Mouse (Mus musculus) thymus, postnatal 4 days (tissue): ENCODE data around the gene Dok5.

ENCODE experiments used
- DNase-seq: peaks from one replicate; pipeline ENCODE4 v3.0.0; 2021

Dok5 gene

DNA sequence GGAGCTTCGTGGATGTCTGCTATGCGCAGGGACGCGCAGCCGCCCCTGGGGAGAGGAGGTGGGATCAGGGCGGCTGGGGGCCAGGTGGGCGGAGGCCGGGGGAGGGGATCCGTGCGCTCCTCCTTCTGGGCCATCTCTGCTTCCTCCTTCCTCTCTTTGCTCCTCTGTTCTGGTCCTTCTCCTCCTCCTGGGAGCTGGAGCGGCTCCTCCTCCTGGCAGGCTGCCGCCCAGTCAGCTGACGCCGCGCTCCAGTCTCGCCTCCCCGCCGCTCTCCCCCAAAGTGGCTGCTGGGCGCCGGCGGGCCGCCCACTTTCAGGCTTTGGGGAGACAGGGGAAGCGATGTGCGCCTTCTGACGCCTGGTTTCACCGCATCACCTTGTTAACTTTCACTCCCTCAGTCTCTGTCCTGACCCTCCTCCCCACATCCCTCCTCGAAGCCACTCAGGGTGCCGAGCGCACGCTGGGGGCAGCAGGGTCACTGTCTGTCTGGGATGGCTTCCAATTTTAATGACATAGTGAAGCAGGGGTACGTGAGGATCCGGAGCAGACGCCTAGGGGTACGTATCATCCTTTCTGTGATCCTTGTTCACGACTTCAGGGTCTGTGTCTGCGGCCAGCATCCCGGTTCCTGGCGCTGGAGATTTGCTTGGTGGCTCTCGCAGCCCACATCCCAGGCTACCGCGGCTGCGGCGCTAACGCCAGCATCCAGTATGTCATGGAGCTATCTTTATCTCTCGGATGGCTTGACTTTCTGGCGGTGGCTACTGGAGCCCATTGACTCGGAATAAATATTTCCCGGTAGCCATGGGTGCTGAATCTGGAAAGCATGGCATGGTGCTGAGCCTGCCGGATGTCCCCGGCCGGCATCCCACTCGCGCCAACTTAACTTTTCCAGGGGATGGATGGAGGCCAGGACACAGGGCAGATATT, at the start of gene Dok5:
Gene Dok5, plus strand, starts transcription at position 176 of the 930 bp plus-strand sequence.
- DNase-seq = no peak

DNA sequence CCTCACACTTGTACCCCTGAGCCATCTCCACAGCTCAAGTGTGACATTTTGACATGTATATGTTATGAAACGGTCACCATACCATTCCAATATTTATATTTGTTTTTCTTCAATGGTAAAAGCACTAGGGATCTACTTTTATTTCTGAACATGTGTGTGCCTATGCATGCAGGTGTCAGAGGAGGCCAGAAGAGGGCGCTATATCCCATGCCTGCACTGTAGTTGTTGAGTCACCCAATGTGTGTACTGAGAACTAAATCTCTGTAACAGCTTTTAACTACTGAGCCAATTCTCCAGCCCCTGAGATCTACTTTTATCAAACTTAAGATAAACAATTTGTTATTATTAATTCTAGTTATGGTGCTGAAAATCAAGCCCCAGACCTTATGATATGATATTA, 48.2 kb upstream of the Dok5 start:
- no peak for DNase-seq

DNA sequence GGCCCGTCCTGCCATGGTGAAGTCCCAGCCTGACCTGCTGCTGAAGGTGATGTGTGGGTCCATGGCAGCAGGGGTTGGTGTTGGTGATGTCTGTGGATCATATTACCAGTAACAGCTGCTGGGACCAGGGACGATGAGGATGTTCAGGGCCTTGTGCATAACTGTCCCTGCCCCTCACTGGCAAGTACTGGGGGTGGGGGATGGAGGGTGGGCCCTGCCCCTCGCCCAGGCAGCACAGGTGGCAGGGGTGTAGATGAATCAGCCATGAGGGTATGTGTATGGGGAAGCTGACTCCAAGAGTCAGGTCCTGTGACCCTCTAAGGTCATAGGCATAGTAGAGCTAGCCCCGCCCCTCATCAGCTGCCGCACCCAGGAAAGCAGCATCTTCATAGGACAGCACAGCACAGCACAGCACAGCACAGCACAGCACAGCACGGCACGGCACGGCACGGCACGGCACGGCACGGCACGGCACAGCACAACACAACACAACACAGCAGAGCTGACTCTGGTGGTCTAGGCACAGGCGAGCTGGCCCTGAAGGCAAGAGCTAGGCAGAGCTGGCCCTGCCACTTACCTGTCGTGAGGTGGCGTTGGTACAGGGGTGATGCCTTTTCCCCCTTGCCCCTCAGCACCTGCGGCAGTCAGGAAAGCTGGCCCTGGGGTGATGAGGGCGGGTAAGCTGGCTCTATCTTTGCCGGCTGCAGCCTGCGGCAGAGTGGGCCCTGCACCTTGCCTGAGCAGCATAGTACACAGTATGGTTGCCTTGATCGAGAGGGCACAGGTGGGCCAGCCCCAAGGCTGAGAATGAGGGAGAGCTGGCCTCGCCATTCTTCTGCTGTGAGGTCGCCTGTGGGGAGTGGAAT, 36.3 kb upstream of the Dok5 start:
- no peak for DNase-seq

DNA sequence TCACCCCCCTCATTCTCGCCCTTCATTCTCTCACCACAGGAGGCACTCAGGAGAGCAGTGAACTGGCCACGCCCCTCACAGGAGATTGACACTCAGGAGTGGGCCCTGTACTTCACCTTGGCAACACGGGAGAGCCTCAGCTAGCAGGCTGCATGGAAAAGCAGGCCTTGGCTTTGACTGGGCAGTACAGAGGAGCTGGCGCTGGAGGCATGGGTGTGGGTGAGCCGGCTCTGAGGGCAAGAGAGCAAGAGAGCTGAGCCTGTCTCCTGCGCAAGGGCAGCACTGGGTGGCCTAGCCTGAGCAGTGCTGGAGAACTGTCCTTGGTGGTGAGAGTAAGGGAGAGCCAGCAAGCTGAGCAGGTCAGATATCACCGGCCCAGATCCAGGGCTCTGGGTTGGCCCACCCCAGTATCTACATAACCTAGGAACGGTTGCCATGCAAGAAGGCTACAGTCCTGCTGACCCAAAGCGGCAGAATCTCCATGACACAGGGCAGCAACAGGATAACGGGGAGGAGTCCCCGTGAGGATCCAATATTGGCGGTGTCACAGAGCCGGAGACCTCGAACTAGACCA, 35.6 kb upstream of the Dok5 start:
- no peak for DNase-seq

DNA sequence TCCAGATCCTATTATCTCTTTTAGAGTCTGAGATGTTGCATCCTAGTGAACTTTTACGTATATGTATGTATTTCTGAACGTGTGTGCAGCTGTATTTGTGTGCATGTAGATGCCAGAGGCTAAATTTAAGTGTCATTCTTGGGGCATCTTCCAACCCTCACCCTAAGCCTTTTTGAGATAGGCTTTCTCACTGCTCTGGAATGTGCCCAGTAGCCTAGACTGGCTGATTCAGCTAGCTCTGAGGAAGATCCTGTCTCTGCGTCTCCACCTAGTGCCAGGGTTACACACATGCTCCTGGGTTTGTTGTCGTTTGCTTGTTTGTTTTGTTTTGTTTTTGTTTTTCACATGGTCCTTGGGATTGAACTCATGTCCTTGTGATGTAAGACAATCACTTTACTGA, 31.1 kb upstream of the Dok5 start:
- no peak for DNase-seq

DNA sequence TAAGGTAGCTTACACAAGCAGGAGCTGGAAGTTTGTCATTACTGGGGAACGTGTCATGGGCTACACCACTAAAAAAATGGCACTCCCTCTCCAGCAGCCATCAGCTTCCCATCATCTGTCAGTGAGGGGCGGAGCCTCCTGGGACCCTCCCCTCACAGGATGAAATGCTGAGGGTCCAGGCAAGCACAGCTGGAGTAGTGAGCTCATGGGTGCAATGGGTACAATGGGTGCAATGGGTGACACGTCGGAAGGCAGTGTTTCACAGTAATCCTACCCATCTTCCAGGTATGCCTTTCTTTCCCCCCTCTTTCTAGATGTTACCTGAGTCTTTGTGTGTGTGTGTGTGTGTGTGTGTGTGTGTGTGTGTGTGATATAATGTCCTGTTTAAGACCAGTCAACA, 25.1 kb upstream of the Dok5 start:
- no peak for DNase-seq

DNA sequence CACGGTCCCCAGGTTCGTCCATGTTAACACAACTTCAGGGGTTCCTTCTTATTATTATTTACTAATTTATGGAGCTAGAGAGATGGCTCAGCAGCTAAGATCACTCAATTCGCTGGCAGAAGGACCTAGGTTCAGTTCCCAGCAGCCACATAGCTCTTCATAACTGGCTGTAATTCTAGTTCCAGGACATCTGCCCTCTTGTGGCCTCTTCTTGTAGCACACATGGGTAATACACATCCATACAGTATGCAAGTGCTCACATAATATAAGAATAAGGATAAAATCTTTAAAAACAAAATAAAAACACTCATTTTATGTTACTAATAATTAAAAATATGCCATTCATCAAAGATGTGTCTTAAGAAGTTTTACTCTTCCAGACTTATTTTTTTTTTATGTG, 23.9 kb upstream of the Dok5 start:
- no peak for DNase-seq

DNA sequence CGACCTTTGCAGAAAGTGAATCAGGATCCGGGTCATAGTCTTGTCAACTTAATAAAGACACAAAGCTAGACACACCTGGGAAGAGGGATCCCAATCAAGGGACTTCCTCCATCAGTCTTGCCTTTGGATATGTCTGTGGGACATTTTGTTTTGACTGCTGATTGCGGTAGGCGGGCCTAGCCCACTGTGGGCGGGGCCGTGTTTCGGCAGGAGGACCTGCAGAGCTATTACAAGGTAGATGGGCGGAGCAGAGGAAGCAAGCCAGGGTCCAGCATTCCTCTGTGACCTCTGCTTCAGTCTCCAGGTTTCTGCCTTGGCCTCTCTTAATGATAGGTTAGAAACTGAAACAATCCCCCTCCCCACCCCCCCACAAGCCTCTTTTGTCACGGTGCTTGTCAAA, 22.7 kb upstream of the Dok5 start:
- DNase-seq = no peak

DNA sequence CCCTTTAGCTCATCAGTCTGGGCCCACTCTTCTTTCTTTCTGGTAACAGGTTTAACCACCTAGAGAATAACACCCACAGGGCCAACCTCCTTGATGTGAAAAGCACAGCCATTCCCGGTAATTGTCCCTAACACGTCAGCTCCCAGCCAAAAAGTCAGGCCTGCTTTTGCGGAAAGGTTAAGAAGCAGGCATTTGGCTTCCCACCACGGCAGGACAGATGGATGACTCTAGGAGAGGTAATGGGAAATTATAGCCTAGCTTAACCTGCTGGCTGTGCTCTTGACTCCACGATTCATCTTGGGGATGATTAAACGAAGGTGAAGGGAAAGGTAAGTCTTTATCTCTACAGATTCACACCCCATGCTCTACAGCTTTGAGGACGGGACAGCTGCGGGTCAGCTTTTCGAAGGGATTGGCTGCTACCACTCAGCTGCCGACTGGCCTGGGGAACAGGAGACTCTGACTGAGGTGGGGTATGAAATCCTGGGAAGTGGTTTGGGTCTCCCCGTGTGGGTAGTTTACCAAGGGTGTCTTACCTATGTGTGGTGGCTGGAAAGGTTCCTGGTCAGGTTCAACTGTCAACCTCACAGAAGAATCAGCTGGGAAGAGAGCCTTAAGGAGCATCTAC, 18.8 kb upstream of the Dok5 start:
- DNase-seq = no peak

DNA sequence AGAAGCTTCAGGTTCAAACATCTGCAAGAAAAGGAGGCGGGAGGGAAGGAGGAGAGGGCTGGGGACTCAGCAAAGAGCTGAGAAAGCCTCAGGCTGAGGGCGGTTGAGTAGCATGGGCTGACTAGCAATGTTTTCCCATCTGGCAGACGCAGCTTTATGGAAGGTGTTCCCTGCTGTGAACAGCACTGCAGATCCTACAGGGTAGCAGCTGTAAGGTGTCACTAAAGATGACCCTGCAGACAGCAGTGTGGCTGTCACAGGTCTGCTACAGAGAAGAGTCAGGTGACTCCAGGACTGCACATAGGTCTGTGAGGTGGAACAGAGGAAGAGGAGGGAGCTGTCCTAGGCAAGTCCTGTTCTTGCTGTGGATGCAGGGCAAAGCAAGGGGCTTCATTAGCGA, 11.2 kb upstream of the Dok5 start:
- no peak for DNase-seq

DNA sequence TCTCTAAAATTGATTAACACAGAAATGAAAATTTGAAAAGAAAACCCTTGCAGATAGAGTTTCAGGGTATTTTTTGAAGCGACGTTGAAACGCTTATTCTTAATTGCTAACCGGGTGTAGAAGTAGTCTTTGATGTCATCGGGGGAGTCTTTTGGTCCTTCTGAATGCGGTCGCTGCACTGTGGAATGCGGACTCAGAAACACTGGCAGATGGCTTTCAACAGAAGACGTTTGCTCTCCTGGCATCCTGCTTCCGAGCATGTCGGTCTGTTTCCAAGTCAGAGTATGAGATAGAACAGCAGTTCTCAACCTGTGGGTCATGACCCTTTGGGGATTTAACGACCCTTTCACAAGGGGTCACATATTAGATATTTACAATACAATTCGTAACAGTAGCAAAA, 7.5 kb upstream of the Dok5 start:
- DNase-seq = no peak

DNA sequence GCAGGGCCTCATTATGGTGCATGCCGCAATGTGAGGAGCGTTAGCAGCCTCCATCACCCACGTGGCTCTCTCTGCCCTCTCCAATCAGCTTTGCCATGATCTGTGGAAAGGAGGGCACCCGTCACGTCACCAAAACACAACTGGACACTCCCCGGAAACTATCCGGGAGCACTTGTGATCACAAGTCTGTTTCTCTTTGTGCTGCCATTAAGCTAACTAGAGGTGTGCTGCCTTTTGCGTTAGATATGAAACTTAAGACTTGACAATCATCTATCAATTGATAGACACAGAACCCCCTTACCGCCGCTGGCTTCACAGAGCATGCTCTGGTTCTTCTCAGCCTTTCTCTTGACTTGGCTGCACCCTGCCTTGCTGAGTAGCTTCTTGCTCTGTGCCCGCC, 6.9 kb upstream of the Dok5 start:
- no peak for DNase-seq

DNA sequence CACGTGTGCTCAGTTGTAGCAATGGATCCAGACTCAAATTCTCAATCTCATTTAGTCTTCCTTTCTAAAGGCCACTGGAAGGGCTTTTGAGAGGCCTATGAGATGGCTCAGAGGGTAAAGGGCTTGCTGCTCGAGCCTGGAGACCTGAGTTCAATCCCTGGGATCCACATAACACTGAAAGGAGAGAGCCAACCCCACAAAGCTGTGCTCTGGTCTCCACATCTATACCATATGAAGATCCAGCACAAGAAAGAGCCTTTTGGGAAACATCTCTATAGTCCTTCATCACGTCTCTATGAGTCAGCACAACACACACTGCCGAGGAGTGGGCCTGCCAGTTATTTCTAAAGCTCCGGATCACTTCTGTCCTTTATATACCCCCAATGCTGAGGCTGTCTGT, 5.8 kb upstream of the Dok5 start:
- no peak for DNase-seq

DNA sequence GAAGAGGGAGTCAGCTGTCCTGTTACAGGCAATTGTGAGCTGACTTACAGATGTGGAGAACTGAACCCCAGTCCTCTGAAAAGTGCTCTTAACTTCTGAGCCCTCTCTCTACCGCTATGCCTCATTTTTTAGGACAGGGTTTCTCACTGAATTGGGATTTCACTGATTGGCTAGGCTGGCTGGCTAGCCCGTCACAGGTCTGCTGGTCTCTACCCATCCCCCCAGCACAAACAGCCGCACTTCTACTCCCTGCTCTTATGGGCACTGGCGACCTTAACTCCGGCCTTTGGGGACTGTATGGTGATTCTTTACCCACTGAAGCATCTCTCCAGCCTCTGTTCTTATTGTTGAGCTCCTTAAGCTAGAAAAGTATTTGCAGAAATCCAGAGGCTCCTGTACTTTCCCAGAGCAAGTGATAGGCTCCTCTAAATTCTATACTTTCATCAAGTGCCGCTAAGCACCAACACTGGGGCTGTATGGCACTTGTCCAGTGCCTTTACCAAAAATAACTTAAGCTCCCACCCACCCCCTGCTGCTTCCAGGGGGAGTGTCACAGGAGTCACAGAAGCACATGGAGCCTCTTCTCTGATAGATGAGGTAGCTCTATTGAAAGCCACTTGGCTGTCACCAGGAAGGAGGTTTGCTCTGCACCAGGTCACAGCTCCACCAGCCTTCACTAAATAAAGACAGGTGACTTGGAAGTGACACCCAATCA, 4.5 kb upstream of the Dok5 start:
- DNase-seq = no peak

DNA sequence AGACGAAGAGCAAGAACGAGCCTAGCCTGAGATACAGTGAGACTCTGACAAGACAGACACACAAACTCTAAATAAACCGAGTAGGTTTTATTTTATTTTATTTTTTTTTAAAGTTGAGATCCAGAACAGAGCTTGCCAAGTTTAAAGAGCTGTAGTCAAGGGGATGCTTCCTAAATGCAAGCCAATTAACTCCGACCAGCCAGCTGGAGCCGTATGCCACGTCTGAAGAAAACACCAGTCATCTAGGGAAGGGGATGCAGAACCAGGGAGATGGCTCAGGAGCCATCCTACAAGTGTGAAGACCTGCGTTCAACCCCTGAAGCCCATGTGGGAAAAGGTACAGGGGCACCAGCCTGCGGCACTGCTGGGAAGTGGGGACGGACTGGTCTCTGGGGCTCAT, 2.7 kb upstream of the Dok5 start:
- DNase-seq = no peak

DNA sequence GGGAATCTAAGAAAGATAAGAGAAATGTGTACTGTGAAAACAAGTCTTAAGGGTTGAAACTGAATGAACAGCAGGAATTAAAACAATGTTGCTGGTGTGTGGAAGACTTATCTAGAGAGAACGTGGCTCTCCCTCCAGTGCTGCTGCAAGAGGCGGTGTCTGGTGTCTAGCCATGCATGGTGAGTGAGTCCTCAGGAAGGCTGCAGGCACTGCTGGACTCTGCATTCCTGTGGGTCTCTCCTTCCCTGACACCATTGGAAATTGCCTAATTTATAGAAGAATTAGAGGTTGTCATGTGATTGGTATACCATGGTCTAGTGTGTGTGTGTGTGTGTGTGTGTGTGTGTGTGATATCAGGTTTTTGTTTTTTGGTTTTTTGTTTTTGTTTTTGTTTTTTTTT, 1.9 kb upstream of the Dok5 start:
- DNase-seq = no peak

DNA sequence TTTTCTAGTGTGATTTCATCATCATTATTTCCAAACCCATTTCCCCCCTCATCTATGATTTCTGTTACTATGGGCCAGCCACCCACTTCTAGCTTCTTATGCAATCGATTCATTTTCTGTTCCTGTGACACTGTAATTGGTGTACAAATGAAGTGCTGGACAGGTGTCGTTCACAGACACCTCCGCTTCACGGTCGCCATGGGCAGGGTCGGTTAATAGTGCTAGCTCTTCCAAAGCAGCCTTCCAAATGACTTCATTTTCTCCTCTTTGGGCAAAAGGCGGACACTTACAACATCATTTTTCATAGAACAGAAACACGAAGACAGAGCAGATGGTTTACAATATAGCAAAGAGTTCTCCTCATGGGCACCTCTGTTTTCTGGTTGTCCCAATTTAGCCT, 1.5 kb upstream of the Dok5 start:
- no peak for DNase-seq

DNA sequence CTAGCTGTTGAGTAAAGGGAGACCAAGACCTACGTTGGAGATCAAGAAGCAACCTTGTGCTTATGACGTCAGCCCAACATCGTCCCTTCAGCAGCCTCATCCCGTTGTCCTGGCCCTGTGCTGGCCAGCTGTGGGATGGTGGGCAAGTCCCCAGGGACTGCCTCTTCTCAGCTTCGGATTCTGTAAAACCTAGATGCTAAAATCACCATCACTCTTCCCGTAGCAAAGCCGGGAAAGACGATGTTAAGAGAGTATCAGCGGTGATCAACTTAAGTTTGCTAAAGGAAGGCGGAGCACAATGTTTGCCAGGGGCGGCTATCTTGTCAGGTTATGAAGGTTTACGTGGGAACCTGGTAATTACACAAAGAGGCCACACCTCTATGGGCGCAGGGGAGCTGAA, 826 bp upstream of the Dok5 start:
- no peak for DNase-seq

DNA sequence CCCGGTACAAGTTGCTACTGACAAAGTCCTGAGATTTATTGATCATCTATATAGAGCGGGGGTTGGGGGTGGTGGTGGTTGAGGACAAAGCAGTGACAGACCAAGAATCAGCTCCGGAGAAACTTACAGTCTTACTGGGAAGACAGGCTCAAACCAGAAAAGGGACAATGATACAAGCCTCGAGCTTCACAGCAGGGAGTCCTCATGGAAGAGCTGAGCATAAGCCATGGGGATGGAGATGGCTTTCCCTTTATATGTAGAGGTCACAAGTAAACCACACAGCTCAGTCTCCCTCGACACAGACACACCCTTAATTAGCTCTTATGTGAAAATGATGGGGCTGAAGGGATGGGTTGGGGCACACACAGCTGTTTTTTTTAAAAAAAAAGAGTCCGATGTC, 402 bp upstream of the Dok5 start:
- DNase-seq = no peak

DNA sequence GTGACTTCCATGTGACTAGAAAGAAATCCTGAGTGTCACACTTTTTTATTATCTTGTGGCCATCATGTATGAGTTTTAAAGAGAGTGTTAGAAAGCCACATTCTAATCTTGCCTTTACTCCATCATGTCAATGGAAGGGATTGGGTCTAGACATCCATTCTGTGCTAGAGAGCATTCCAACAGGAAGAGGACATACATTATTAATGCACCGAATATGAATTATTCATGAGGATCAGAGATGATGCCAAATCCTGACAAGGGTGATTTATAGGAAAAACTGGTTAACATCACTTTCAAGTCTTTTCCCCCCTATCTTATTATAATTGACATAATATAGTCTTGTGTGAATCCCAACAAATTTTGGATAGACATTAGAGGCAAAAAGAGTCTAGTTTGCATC, 2.1 kb downstream of the Dok5 start:
- no peak for DNase-seq

DNA sequence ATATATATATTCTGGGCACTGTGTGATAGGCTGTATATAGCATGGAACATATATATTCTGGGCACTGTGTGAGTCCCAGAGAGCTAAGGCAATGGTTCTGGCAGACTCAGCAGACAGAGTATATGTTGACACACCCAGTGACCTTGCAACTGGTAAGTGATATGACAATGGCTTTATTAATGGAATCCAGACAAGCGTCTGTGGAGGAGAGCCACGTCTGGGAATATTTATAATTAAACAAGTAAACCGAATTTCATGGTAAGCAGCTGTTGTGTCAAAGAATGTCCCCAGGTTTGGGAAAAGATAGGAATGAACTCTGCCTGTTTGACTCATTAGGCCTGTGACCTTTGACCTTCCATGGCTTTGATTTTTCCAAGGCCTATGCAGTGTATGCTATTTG, 2.8 kb downstream of the Dok5 start:
- no peak for DNase-seq

DNA sequence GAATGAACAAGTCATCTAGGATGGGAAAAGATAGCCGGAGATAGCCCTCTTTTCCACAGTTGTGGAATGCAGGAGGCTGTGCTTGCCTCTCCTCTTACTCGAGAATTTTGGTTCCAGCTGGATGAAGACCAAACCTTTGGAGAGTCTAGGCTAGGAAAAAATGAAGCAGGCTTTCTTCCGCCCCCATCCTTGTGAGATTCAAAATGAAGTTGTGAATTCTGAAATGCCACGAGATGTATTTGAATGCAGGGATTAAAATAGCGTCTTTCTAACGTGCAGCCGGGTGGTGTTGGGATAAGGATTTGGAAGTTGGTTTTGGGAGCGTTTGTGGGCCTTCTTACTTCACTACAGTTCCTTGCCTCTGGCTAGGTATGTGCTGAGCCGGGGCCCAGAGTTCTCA, 6.8 kb downstream of the Dok5 start:
- no peak for DNase-seq

DNA sequence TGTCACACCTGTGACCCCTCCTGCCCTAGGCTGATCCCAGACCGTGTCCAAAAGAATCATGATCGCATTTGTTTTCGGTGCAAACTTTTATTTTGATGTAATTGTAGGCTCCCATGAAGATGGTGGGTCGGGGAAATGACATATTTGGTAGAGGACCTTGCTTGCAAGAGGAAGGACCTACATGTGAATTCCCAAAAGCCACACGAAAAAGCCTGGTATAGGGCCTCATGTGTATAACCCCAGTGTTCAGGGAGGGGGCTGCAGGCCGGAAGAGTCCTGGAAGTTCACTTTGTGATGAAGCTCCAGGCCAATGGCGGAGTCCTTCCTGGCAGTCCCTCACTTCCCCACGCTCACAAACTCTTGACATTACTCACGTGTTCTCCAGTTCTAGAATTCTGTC, 7.3 kb downstream of the Dok5 start:
- no peak for DNase-seq
